Mouse (Mus musculus): ENCODE results near the gene Sfxn5.

Gene Sfxn5

GRCm38 (mm10) chr6:85188256-85189110, 144.7 kb downstream of the Sfxn5 start:
- no peak for DNase-seq

GRCm38 (mm10) chr6:85187340-85188211, 145.6 kb downstream of the Sfxn5 start, which contains the start of gene Emx1:
TSS of gene Emx1 (plus strand) at chr6:85187438.
- DNase-seq, result peak; percentile 16

DNA sequence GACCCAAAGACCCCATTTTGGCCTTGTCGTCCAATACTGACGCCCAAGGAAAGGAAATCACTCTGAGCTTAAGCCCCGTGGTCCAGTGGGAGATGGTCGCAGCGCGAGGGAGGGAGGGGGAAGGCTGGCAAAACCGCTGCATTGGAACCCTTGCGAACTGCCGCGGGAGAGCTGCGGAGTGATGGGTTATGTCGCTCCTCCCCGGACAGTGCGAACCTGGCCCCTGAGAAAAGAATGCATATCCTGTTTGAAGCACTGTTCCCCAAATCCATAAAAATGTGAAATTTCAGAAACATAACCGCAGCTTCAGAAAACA, 146.5 kb downstream of the Sfxn5 start:
- no peak for DNase-seq

GRCm38 (mm10) chr6:85186033-85186743, 147.0 kb downstream of the Sfxn5 start:
- DNase-seq, result no peak

DNA sequence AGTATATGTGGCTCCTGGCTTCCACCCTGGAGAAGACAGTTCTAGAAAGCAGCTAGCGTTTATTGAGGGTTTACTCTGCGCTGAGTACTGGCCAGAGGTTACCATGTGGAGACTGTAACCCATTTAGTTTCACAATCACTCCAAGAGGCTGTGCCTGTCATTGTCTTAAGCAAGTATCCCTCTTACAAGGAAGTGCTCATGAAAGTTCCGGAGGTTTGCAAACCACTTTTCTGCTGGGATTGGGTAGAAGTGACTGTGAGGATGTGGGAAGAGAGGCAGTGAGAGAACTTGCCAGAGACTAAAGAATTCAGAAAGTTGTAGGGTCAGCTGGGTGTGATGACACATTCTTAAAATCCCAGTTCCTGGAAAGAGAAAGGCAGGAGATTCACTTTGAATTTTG, 149.3 kb downstream of the Sfxn5 start:
- DNase-seq, result no peak

DNA sequence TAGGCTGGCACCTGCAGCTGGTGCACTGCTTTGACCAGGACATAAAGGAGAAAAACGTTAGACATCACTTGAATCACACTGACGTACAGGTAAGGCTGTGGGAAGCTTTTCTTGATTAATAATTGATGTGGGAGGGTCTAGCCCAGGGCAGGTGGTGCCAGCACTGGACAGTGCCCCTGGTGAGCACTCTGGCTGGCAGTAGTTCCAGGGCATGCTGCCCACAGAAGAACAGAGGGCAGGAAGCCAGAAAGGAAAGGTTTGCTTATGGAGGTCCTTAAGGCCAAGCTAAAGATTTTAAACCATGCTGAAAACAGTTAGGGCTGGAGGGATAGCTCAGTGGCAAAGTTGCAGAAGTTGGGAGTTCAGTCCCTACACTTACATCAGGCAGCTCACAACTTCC, 153.2 kb downstream of the Sfxn5 start:
- no peak for DNase-seq

DNA sequence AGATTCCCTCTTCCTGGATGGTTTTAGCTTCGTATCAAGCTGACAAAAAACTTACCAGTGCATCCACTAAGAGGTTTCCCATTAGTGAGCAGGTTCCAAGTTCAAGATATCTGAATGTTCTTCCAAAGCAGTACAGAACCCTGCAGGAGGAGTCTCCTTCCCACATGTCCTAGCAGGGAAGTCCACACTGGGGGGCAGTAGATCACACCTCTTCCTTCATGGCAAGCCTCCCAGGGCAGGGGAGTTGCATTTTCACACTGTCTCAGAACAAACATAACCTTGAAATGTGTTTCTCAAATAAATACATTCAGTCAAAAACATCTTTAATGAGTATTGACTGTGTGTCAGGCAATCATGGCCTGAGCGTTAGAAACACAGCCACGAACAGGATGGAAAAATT, 153.7 kb downstream of the Sfxn5 start:
- no peak for DNase-seq

DNA sequence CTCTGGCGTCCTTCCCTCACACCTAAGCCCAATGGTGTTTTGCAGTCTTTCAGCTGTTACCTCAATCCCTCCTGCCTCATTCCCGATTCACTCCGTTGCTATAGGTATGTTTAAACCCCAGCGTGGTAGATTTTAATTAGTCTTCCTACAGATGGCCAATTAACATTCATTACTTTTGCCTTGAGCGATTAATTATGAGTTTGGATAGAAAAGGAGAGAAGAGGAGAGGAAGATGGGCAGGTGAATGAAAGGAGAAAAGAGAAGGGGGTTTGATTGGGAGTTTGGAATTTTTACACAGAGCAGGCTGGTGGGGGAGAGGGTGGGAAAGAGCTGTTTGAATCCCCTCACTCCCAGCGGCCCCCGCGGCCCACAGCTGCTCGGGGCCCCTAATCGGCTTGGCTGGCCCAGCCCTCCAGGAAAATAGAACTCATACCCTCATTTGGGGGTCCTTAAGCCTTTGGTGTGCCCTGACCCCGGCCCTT, 167.7 kb downstream of the Sfxn5 start:
- DNase-seq, result no peak

Data from lung, postnatal 36 days (tissue).